Mouse (Mus musculus) olfactory bulb, adult 2 months (tissue): ENCODE measurements at regions not wholly inside any gene's neighbourhood (a gene's known extent, or its start where the extent isn't known, plus 50 kb on each side); places are given as distances from the start of the nearest gene placed in this dataset.

Experiments used
- CTCF ChIP-seq: fragments of 200-500 bp; IDR thresholded peaks from 2 replicates; pipeline ENCODE4 v1.5.1; 2012; ENCODE audit warnings: low read depth, mild to moderate bottlenecking, low read length, moderate library complexity; ENCODE audit not compliant: insufficient read depth
- POLR2A ChIP-seq: fragments of 200-500 bp; IDR thresholded peaks from 2 replicates; pipeline ENCODE4 v1.6.1; 2012; ENCODE audit warnings: mild to moderate bottlenecking, low read depth, low read length, moderate library complexity; ENCODE audit not compliant: insufficient read depth

DNA sequence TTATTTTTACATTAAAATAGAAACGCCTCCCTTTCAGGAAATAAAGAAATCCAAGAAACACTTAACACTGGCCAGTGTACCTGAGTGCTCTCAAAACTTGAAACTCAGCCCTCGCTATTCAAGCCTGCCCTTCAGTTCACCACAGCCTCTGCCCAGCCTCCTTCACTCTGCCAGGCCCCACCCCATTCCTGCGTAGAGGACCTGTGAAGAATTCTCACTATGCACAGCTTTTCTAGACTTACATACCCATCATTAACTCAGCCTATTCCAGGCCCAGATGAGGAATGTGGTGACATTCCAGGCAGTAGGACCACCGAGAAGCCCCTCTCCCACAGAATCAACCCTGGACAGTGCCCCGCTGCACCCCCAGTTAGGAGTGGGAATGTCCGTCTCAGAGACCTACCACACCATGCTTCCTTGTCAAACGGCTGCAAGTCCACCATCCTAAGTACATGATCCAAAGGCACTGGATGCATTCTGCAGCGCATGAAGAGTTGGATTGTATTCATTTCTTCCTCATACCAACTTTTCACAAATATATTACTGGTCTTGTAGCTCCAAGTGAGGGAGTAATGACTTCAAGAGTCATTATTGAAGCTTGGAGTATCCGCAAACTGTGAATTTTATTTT lies 150.0 kb upstream of the Cdkn3 start:
- TF ChIP-seq CTCF (no peak), POLR2A (no peak)
